Mouse (Mus musculus) thymus, adult 2 months (tissue): ENCODE measurements around the gene Wdhd1.

Experiments used
- CTCF ChIP-seq: fragments of 200-500 bp; IDR thresholded peaks from 2 replicates; pipeline ENCODE4 v1.5.1; 2012; ENCODE audit warnings: mild to moderate bottlenecking, control low read depth, low read length, moderate library complexity, borderline replicate concordance; ENCODE audit not compliant: control insufficient read depth, poor library complexity, insufficient read depth; ENCODE audit errors: extremely low read depth
- POLR2A ChIP-seq: fragments of 200-500 bp; IDR thresholded peaks from 2 replicates; pipeline ENCODE4 v1.6.1; 2012; ENCODE audit warnings: mild to moderate bottlenecking, low read length, control low read depth, moderate library complexity; ENCODE audit not compliant: control insufficient read depth, poor library complexity, insufficient read depth; ENCODE audit errors: extremely low read depth

DNA sequence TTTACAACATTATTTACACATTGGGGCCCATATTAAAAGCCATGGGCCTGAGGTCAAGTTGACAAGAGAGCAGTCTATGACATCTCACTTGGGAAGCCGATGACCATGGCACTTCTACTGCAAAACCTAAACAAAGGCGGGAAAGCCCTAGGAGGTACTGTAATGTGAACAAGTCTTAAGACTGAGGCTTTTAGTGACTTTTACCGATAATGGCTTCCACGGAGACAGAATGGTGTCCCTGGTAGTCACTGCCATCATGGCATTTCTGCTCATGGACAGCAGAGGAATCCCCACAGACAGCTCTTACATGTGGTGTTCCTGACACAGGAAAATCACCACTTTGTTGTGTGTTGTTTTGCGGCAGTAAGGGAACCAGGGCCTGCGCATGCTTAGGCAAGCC is 35.6 kb downstream of the Wdhd1 start:
- TF ChIP-seq POLR2A = no peak
- no peak for TF ChIP-seq CTCF
